Mouse (Mus musculus) kidney, postnatal 0 days (tissue): ENCODE results near the gene Eif2s2. TPM values are rescaled to one million over a fixed set of nuclear protein-coding genes. Genes with fewer than 3 reads are reported as not detected.
A peak's percentile ranks its signal among the peaks of the same experiment; 100 is the strongest.

ENCODE experiments used
- ATAC-seq: fragments of 200-750 bp; cut with Nextera tagmentation; replicated peaks from 2 replicates; pipeline ENCODE4 v1.8.0; 2017; ENCODE audit warnings: low read depth, moderate number of reproducible peaks, moderate TSS enrichment, moderate library complexity; ENCODE audit not compliant: low FRiP score
- DNase-seq: peaks from one replicate; pipeline ENCODE4 v3.0.0-alpha.2; 2016; ENCODE audit warnings: low spot score
- H3K27ac ChIP-seq: fragments of 300-500 bp; sonication (generic); 2 replicates; pipeline ENCODE4 v1.5.1; 2014; ENCODE audit warnings: mild to moderate bottlenecking
- H3K27me3 ChIP-seq: fragments of 300-500 bp; sonication (generic); 2 replicates; pipeline ENCODE4 v1.6.1; 2014; ENCODE audit warnings: low read length, mixed read lengths; ENCODE audit not compliant: insufficient read depth
- H3K36me3 ChIP-seq: fragments of 300-500 bp; sonication (generic); 2 replicates; pipeline ENCODE4 v1.6.1; 2014; ENCODE audit warnings: low read length, mixed read lengths; ENCODE audit not compliant: insufficient read depth
- H3K4me1 ChIP-seq: fragments of 300-500 bp; sonication (generic); replicated peaks from 2 replicates; pipeline ENCODE4 v1.6.1; 2014; ENCODE audit warnings: antibody characterized with exemption, low read length, mixed read lengths; ENCODE audit not compliant: insufficient read depth
- H3K4me2 ChIP-seq: fragments of 300-500 bp; sonication (generic); 2 replicates; pipeline ENCODE4 v1.6.1; 2014; ENCODE audit warnings: mild to moderate bottlenecking, low read length, moderate library complexity, mixed read lengths
- H3K4me3 ChIP-seq: fragments of 300-500 bp; sonication (generic); replicated peaks from 2 replicates; pipeline ENCODE4 v1.5.1; 2014; ENCODE audit warnings: low read depth, low read length
- H3K9ac ChIP-seq: fragments of 300-500 bp; sonication (generic); 2 replicates; pipeline ENCODE4 v1.6.1; 2014; ENCODE audit warnings: low read depth, low read length
- H3K9me3 ChIP-seq: fragments of 300-500 bp; sonication (generic); replicated peaks from 2 replicates; pipeline ENCODE4 v1.6.1; 2016; ENCODE audit warnings: low read length, inconsistent platforms, mixed read lengths
- CTCF ChIP-seq: IDR thresholded peaks from 2 replicates; pipeline ENCODE4 v1.5.1; 2016; ENCODE audit warnings: antibody characterized with exemption, low read depth, mild to moderate bottlenecking, moderate library complexity
- WGBS: fragments of 180-500 bp; shearing (Covaris S2); extraction: QIAGEN DNeasy Blood & Tissue Kit; methylation state at CpG from one replicate; pipeline ENCODE4 v1.1.7; 2014; 5-methylcytosine and 5-hydroxymethylcytosine counted together
- polyA plus RNA-seq: library from polyadenylated mRNA; unstranded; fragments of >200 nt; fragmentation: Nextera tagmentation; extraction: Ambion mirVana; gene quantifications from 2 replicates; pipeline ENCODE4 v1.2.1, GENCODE M21; 2015

Gene Eif2s2
- 107 and 109 TPM in 2 replicates for polyA plus RNA-seq

GRCm38 (mm10) chr2:154892201-154893044, at the start of gene Eif2s2:
TSS of gene Eif2s2 (minus strand) at chr2:154892935.
- under 1% methylated on average over 75 of the region's 75 CpGs for WGBS

GRCm38 (mm10) chr2:154941952-154942351, 49.2 kb upstream of the Eif2s2 start:
- H3K36me3 ChIP-seq = no peaks in the 10 kb centered on the region
- H3K27ac ChIP-seq = no peak overlapping the region
- WGBS = 76% methylated on average over 10 of the region's 10 CpGs
- H3K9me3 ChIP-seq = no peaks in the 10 kb centered on the region
- ATAC-seq = no peak
- H3K4me1 ChIP-seq = no peaks in the 10 kb centered on the region
- H3K4me3 ChIP-seq = no peak overlapping the region
- H3K27me3 ChIP-seq = no peaks in the 10 kb centered on the region
- H3K9ac ChIP-seq = no peak overlapping the region
- no peak for TF ChIP-seq CTCF
- no peak for DNase-seq
- H3K4me2 ChIP-seq = no peak overlapping the region

More at GRCm38 (mm10) chr2:154892201-154893044, at the start of gene Eif2s2:
- TF ChIP-seq CTCF = no peak
- H3K9me3 ChIP-seq = no peaks in the 10 kb centered on the region
- H3K27me3 ChIP-seq = no peaks in the 10 kb centered on the region
- peak within 1 kb of the TSS; percentile 86 for H3K4me3 ChIP-seq
- H3K36me3 ChIP-seq = peaks cover 4% of the 10 kb centered on the region; the same call in 1 of the 2 replicates
- peak within 1 kb of the TSS; percentile 91 for H3K9ac ChIP-seq
- DNase-seq = peak; percentile 99
- 0 out of 2 replicates have a peak, but pooled peaks cover 6% of the 10 kb centered on the region for H3K4me1 ChIP-seq
- peak within 1 kb of the TSS; percentile 64 for H3K4me2 ChIP-seq
- ATAC-seq = peak; percentile 93
- peak within 1 kb of the TSS; percentile 91 for H3K27ac ChIP-seq

DNA sequence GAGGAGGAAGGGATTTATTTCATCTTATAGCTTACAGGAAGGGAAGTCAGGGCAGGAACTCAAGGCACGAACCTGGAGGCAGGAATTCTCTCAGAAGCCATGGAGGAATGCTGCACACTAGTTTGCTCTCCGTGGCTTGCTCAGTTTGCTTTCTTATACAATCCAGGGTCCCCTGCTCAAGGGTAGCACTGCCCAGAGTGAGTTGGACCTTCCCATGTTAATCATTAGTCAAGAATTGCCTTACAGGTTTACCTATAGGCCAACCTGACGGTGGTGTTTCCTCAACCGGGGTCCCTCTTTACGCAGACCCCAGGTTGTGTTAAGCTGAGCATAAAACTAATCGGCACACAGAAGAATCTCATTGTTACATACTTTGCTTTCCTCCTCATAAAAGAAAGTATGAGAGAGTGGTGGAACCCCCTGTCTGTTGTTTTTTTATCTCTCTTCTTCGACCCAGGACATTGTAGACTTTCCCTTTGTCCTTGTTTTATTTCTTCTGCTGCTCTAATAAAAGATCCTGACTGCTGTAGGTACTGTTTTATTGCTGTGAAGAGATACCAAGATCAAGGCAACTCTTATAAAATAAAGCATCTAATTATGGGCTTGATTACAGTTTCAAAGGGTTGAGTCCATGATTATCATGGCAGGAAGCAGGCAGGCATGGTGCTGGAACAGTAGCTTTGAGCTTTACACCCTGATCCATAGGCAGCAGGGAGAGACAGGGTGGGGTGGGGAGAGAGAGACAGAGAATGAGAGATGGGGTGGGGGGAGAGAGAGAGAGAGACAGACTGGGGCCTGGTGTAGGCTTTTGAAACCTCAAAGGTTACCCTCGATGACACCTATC, 45.0 kb upstream of the Eif2s2 start:
- Histone ChIP-seq H3K9ac (no peak overlapping the region), H3K27ac (no peak overlapping the region), H3K9me3 (no peaks in the 10 kb centered on the region), H3K36me3 (no peaks in the 10 kb centered on the region), H3K27me3 (no peaks in the 10 kb centered on the region), H3K4me3 (no peak overlapping the region), H3K4me1 (no peaks in the 10 kb centered on the region), H3K4me2 (no peak overlapping the region)
- ATAC-seq = no peak
- DNase-seq = no peak
- 70% methylated on average over 8 of the region's 8 CpGs for WGBS
- TF ChIP-seq CTCF = no peak

- ATAC-seq (no peak), DNase-seq (no peak)
- no peak for TF ChIP-seq CTCF
- H3K4me1 ChIP-seq = no peaks in the 10 kb centered on the region
- H3K9ac ChIP-seq = no peak overlapping the region
- WGBS = 68% methylated on average over 11 of the region's 11 CpGs
- no peaks in the 10 kb centered on the region for H3K27me3 ChIP-seq
- H3K9me3 ChIP-seq = no peaks in the 10 kb centered on the region
- no peaks in the 10 kb centered on the region for H3K36me3 ChIP-seq
- no peak overlapping the region for H3K4me3 ChIP-seq
- no peak overlapping the region for H3K27ac ChIP-seq
- no peak overlapping the region for H3K4me2 ChIP-seq
Observed at GRCm38 (mm10) chr2:154936536-154937155, 43.9 kb upstream of the Eif2s2 start.

DNA sequence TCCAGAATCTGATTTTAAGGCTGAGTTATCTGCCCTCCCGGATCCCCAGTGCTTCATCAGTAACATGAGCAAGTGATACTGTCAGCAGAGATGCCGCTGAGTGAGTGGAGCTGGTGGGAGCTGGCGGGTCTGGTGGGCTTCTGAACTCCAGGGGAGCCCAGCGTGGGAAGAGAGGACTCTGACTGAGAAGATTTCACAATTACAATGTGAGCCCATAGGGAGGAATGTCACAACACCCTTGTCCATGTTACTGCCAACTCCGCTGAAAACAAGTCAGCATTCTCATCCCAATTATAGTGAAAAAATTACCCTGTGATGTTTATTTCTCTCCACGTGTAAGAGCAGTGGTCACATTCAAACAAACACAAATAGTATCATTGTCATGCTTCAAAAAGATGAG, 43.4 kb upstream of the Eif2s2 start:
- ATAC-seq (no peak), DNase-seq (no peak)
- Histone ChIP-seq H3K4me2 (no peak overlapping the region), H3K36me3 (no peaks in the 10 kb centered on the region), H3K4me3 (no peak overlapping the region), H3K27me3 (no peaks in the 10 kb centered on the region), H3K27ac (no peak overlapping the region), H3K9ac (no peak overlapping the region), H3K4me1 (no peaks in the 10 kb centered on the region), H3K9me3 (no peaks in the 10 kb centered on the region)
- WGBS = 61% methylated on average over 6 of the region's 6 CpGs
- no peak for TF ChIP-seq CTCF

GRCm38 (mm10) chr2:154933884-154934283, 41.1 kb upstream of the Eif2s2 start:
- Histone ChIP-seq H3K4me3 (no peak overlapping the region), H3K27ac (no peak overlapping the region), H3K36me3 (no peaks in the 10 kb centered on the region), H3K4me2 (no peak overlapping the region), H3K9me3 (no peaks in the 10 kb centered on the region), H3K9ac (no peak overlapping the region), H3K4me1 (no peaks in the 10 kb centered on the region), H3K27me3 (no peaks in the 10 kb centered on the region)
- 65% methylated on average over 4 of the region's 4 CpGs for WGBS
- no peak for ATAC-seq
- peak; percentile 60 for TF ChIP-seq CTCF
- DNase-seq = peak; percentile 65
